Mouse (Mus musculus) embryo, embryonic 11 days (tissue): ENCODE data around the gene Layn.

Source experiments
- DNase-seq: peaks from one replicate; pipeline ENCODE4 v3.0.0-alpha.2; 2015

Gene Layn

GRCm38 (mm10) chr9:51031603-51032002, 45.3 kb downstream of the Layn start:
- no peak for DNase-seq

- no peak for DNase-seq
These were observed 46.7 kb downstream of the Layn start for GRCm38 (mm10) chr9:51030147-51030546.

GRCm38 (mm10) chr9:51026952-51027351, 49.9 kb downstream of the Layn start:
- no peak for DNase-seq

GRCm38 (mm10) chr9:51021123-51021795, 55.6 kb downstream of the Layn start:
- no peak for DNase-seq

- DNase-seq, result no peak
These were observed 56.5 kb downstream of the Layn start for GRCm38 (mm10) chr9:51020351-51020750.

GRCm38 (mm10) chr9:51019670-51020069, 57.2 kb downstream of the Layn start:
- no peak for DNase-seq

- DNase-seq, result no peak
These were observed 61.2 kb downstream of the Layn start for GRCm38 (mm10) chr9:51015732-51016131.

- DNase-seq, result no peak
These were observed 63.2 kb downstream of the Layn start for GRCm38 (mm10) chr9:51013644-51014043.

- DNase-seq, result no peak
These were observed 67.3 kb downstream of the Layn start for GRCm38 (mm10) chr9:51009656-51009950.

GRCm38 (mm10) chr9:51008841-51009655, 67.8 kb downstream of the Layn start, which contains the start of gene Sik2:
Sik2 (minus strand) TSS chr9:51009073.
- DNase-seq, result peak; percentile 97

- peak; percentile 58 for DNase-seq
These were observed 68.6 kb downstream of the Layn start for GRCm38 (mm10) chr9:51008068-51008840.

- no peak for DNase-seq
These were observed 69.2 kb downstream of the Layn start for GRCm38 (mm10) chr9:51007726-51008067.

- peak; percentile 74 for DNase-seq
These were observed 70.0 kb downstream of the Layn start for GRCm38 (mm10) chr9:51006846-51007245.
